Mouse (Mus musculus) liver, embryonic 16.5 days (tissue): ENCODE measurements around the gene Bach2. TPM values are rescaled to one million over a fixed set of nuclear protein-coding genes. Genes with fewer than 3 reads are reported as not detected.

Experiments
- ATAC-seq: fragments of 200-750 bp; cut with Nextera tagmentation; 2 replicates; pipeline ENCODE4 v1.8.0; 2017; ENCODE audit warnings: low read depth, mild to moderate bottlenecking, moderate number of reproducible peaks, moderate library complexity
- H3K27ac ChIP-seq: fragments of 300-500 bp; sonication (generic); 2 replicates; pipeline ENCODE4 v1.5.1; 2014; ENCODE audit warnings: mild to moderate bottlenecking, low read length
- H3K27me3 ChIP-seq: fragments of 300-500 bp; sonication (generic); 2 replicates; pipeline ENCODE4 v1.6.1; 2014; ENCODE audit warnings: low read depth, low read length, mixed read lengths; ENCODE audit not compliant: control insufficient read depth, insufficient read depth
- H3K36me3 ChIP-seq: fragments of 300-500 bp; sonication (generic); 2 replicates; pipeline ENCODE4 v1.6.1; 2014; ENCODE audit warnings: mild to moderate bottlenecking; ENCODE audit not compliant: control insufficient read depth, insufficient read depth
- H3K4me1 ChIP-seq: fragments of 300-500 bp; sonication (generic); 2 replicates; pipeline ENCODE4 v1.6.1; 2014; ENCODE audit warnings: low read depth, low read length, mixed read lengths; ENCODE audit not compliant: control insufficient read depth
- H3K4me2 ChIP-seq: fragments of 300-500 bp; sonication (generic); 2 replicates; pipeline ENCODE4 v1.6.1; 2014; ENCODE audit warnings: low read depth, low read length, mixed read lengths
- H3K4me3 ChIP-seq: fragments of 300-500 bp; sonication (generic); 2 replicates; pipeline ENCODE4 v1.5.1; 2014; ENCODE audit warnings: low read depth, mild to moderate bottlenecking, low read length
- H3K9ac ChIP-seq: fragments of 300-500 bp; sonication (generic); 2 replicates; pipeline ENCODE4 v1.6.1; 2014; ENCODE audit warnings: low read depth, low read length
- H3K9me3 ChIP-seq: fragments of 300-500 bp; sonication (generic); replicated peaks from 2 replicates; pipeline ENCODE4 v1.6.1; 2016; ENCODE audit warnings: low read length; ENCODE audit not compliant: control insufficient read depth
- WGBS: fragments of 180-500 bp; shearing (Covaris S2); extraction: QIAGEN DNeasy Blood & Tissue Kit; methylation state at CpG from one replicate; pipeline ENCODE4 v1.1.7; 2014; ENCODE audit not compliant: insufficient replicate concordance; 5-methylcytosine and 5-hydroxymethylcytosine counted together
- polyA plus RNA-seq: library from polyadenylated mRNA; unstranded; fragments of >200 nt; fragmentation: Nextera tagmentation; extraction: Ambion mirVana; gene quantifications from 2 replicates; pipeline ENCODE4 v1.2.1, GENCODE M21; 2015

Bach2 gene
- polyA plus RNA-seq, 1 experiment from 2014 or later, result 1.5 TPM

- H3K27ac ChIP-seq, result no peak overlapping the region
- H3K9me3 ChIP-seq, result no peaks in the 10 kb centered on the region
- H3K4me2 ChIP-seq, result no peak overlapping the region
- no peaks in the 10 kb centered on the region for H3K27me3 ChIP-seq
- no peak overlapping the region for H3K4me3 ChIP-seq
- H3K4me1 ChIP-seq, result no peaks in the 10 kb centered on the region
- no peak for ATAC-seq
- no peak overlapping the region for H3K9ac ChIP-seq
- WGBS, result 67% methylated on average over 4 of the region's 4 CpGs
- no peaks in the 10 kb centered on the region for H3K36me3 ChIP-seq
Measured at GRCm38 (mm10) chr4:32218371-32218770, 20.2 kb upstream of the Bach2 start.

GRCm38 (mm10) chr4:32219428-32220128 is 19.0 kb upstream of the Bach2 start:
- H3K27ac ChIP-seq, result no peak overlapping the region
- WGBS, result 78% methylated on average over 10 of the region's 10 CpGs
- no peaks in the 10 kb centered on the region for H3K4me1 ChIP-seq
- no peak overlapping the region for H3K9ac ChIP-seq
- no peak overlapping the region for H3K4me2 ChIP-seq
- H3K9me3 ChIP-seq, result no peaks in the 10 kb centered on the region
- no peaks in the 10 kb centered on the region for H3K36me3 ChIP-seq
- no peak for ATAC-seq
- no peak overlapping the region for H3K4me3 ChIP-seq
- H3K27me3 ChIP-seq, result no peaks in the 10 kb centered on the region

- no peak overlapping the region for H3K4me2 ChIP-seq
- H3K9ac ChIP-seq, result no peak overlapping the region
- H3K4me1 ChIP-seq, result no peaks in the 10 kb centered on the region
- WGBS, result 82% methylated on average over 4 of the region's 4 CpGs
- ATAC-seq, result no peak
- H3K27me3 ChIP-seq, result no peaks in the 10 kb centered on the region
- no peak overlapping the region for H3K4me3 ChIP-seq
- H3K9me3 ChIP-seq, result no peaks in the 10 kb centered on the region
- no peak overlapping the region for H3K27ac ChIP-seq
- no peaks in the 10 kb centered on the region for H3K36me3 ChIP-seq
Measured at GRCm38 (mm10) chr4:32220129-32220491, 18.5 kb upstream of the Bach2 start.

DNA sequence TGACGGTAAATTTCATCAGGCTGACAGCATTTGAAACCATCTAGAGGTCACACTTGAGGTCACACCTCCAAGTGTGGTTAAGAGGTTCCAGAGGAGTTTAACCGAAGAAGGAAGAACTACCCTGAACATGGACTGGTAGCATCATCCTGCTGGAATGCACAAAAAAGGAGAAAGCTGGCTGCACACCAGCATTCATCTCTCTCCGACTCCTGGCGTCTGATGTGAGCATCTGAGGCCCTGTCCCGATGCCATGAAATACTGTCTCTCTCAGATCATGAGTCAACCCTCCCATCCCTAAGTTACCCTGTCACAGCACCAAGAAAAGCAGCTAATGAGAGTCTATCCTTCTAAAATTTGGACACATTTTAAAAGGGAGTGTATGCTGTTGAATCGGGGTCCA is 17.6 kb upstream of the Bach2 start:
- ATAC-seq, result no peak
- WGBS, result 68% methylated on average over 6 of the region's 6 CpGs

DNA sequence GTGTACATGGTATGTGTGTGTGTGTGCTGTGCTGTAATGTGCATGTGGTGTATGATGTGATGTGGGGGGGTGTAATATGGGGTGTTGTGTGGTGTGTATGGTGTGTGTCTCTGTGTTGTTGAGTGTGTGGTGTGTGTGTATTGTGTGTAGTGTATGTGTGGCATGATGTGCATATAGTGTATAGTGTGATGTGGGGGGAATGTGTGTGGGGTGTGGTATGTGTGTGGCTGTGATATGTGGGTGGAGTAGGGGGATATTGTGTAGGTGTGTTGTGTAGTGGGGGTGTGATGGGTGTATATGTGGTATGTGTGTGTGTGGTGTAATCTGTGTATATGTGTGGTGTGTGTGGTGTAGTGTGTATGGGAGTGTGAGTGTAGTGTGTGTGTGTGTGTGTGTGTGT is 15.0 kb upstream of the Bach2 start:
- Histone ChIP-seq H3K4me2 (no peak overlapping the region), H3K9me3 (no peaks in the 10 kb centered on the region)
- ATAC-seq, result no peak

More for the DNA sequence above, 17.6 kb upstream of the Bach2 start:
- Histone ChIP-seq H3K9me3 (no peaks in the 10 kb centered on the region), H3K27ac (no peak overlapping the region), H3K4me1 (no peaks in the 10 kb centered on the region), H3K36me3 (no peaks in the 10 kb centered on the region), H3K9ac (no peak overlapping the region), H3K4me2 (no peak overlapping the region), H3K4me3 (no peak overlapping the region), H3K27me3 (no peaks in the 10 kb centered on the region)

DNA sequence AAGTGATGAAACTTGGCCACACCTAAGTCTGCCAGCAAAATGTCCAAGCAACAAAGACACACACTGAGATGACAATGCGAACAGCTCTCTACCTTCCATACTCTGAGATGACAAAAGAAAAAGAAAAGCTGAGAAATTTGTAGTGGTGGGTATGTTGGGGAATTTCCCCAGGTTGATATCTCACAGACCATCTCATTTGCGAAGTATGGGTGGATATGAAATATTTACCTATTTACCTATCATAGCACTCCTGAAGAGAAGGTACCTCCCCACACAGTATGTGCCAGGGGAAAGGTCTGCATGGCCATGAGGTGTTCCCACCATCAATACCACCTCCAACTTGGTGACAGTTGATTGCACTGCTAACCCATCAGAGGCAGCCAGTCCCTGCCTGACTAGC is 13.4 kb upstream of the Bach2 start:
- 75% methylated on average over 2 of the region's 2 CpGs for WGBS
- Histone ChIP-seq H3K9me3 (no peaks in the 10 kb centered on the region), H3K4me2 (no peak overlapping the region), H3K27me3 (no peaks in the 10 kb centered on the region), H3K9ac (no peak overlapping the region), H3K4me1 (no peaks in the 10 kb centered on the region), H3K27ac (no peak overlapping the region), H3K36me3 (no peaks in the 10 kb centered on the region), H3K4me3 (no peak overlapping the region)
- ATAC-seq, result no peak

More for the DNA sequence above, 15.0 kb upstream of the Bach2 start:
- H3K4me3 ChIP-seq, result no peak overlapping the region
- H3K27me3 ChIP-seq, result no peaks in the 10 kb centered on the region
- no peaks in the 10 kb centered on the region for H3K36me3 ChIP-seq
- H3K4me1 ChIP-seq, result no peaks in the 10 kb centered on the region
- no peak overlapping the region for H3K27ac ChIP-seq
- no peak overlapping the region for H3K9ac ChIP-seq

GRCm38 (mm10) chr4:32227970-32228557 is 10.5 kb upstream of the Bach2 start:
- no peak for ATAC-seq
- Histone ChIP-seq H3K27me3 (no peaks in the 10 kb centered on the region), H3K9ac (no peak overlapping the region), H3K4me3 (no peak overlapping the region), H3K9me3 (no peaks in the 10 kb centered on the region), H3K36me3 (no peaks in the 10 kb centered on the region), H3K27ac (no peak overlapping the region), H3K4me1 (peaks cover 2% of the 10 kb centered on the region; the same call in 1 of the 2 replicates), H3K4me2 (no peak overlapping the region)
- WGBS, result 57% methylated on average over 8 of the region's 8 CpGs

GRCm38 (mm10) chr4:32229266-32229665 is 9.3 kb upstream of the Bach2 start:
- H3K9me3 ChIP-seq, result no peaks in the 10 kb centered on the region
- H3K4me3 ChIP-seq, result no peak overlapping the region
- H3K36me3 ChIP-seq, result no peaks in the 10 kb centered on the region
- no peak overlapping the region for H3K27ac ChIP-seq
- H3K4me2 ChIP-seq, result no peak overlapping the region
- H3K9ac ChIP-seq, result no peak overlapping the region
- H3K27me3 ChIP-seq, result no peaks in the 10 kb centered on the region; the same call in 1 of the 2 replicates
- WGBS, result 65% methylated on average over 10 of the region's 10 CpGs
- no peak for ATAC-seq
- H3K4me1 ChIP-seq, result peaks cover 2% of the 10 kb centered on the region; the same call in 1 of the 2 replicates

- no peaks in the 10 kb centered on the region for H3K36me3 ChIP-seq
- H3K4me1 ChIP-seq, result peaks cover 2% of the 10 kb centered on the region; the same call in 1 of the 2 replicates
- WGBS, result 58% methylated on average over 11 of the region's 11 CpGs
- H3K27me3 ChIP-seq, result peaks cover 4% of the 10 kb centered on the region
- H3K4me2 ChIP-seq, result no peak overlapping the region
- no peaks in the 10 kb centered on the region for H3K9me3 ChIP-seq
- H3K27ac ChIP-seq, result no peak overlapping the region
- H3K9ac ChIP-seq, result no peak overlapping the region
- no peak for ATAC-seq
- no peak overlapping the region for H3K4me3 ChIP-seq
Measured at GRCm38 (mm10) chr4:32231258-32232055, 7.1 kb upstream of the Bach2 start.
